Mouse (Mus musculus) thymus, adult 2 months (tissue): ENCODE results near the gene Acbd4. TPM values are rescaled to one million over a fixed set of nuclear protein-coding genes. Genes with fewer than 3 reads are reported as not detected.

Experiments
- DNase-seq: peaks from one replicate; pipeline ENCODE4 v3.0.0; 2021
- H3K27ac ChIP-seq: fragments of 200-500 bp; 2 replicates; pipeline ENCODE4 v1.5.1; 2012; ENCODE audit warnings: low read length, control low read depth; ENCODE audit not compliant: control insufficient read depth, insufficient read depth
- H3K27me3 ChIP-seq: fragments of 200-500 bp; 2 replicates; pipeline ENCODE4 v1.6.1; 2012; ENCODE audit warnings: mild to moderate bottlenecking, low read length, moderate library complexity, mixed read lengths; ENCODE audit not compliant: control insufficient read depth, insufficient read depth
- H3K36me3 ChIP-seq: fragments of 200-500 bp; 2 replicates; pipeline ENCODE4 v1.6.1; 2012; ENCODE audit warnings: mild to moderate bottlenecking, low read length, moderate library complexity; ENCODE audit not compliant: control insufficient read depth, insufficient read depth
- H3K4me1 ChIP-seq: fragments of 200-500 bp; replicated peaks from 2 replicates; pipeline ENCODE4 v1.6.1; 2012; ENCODE audit warnings: low read length; ENCODE audit not compliant: control insufficient read depth, insufficient read depth
- H3K4me3 ChIP-seq: fragments of 200-500 bp; 2 replicates; pipeline ENCODE4 v1.5.1; 2012; ENCODE audit warnings: mild to moderate bottlenecking, low read length, control low read depth, moderate library complexity; ENCODE audit not compliant: control insufficient read depth, insufficient read depth
- CTCF ChIP-seq: fragments of 200-500 bp; IDR thresholded peaks from 2 replicates; pipeline ENCODE4 v1.5.1; 2012; ENCODE audit warnings: mild to moderate bottlenecking, control low read depth, low read length, moderate library complexity, borderline replicate concordance; ENCODE audit not compliant: control insufficient read depth, poor library complexity, insufficient read depth; ENCODE audit errors: extremely low read depth
- POLR2A ChIP-seq: fragments of 200-500 bp; IDR thresholded peaks from 2 replicates; pipeline ENCODE4 v1.6.1; 2012; ENCODE audit warnings: mild to moderate bottlenecking, low read length, control low read depth, moderate library complexity; ENCODE audit not compliant: control insufficient read depth, poor library complexity, insufficient read depth; ENCODE audit errors: extremely low read depth
- WGBS: fragments of 180-500 bp; shearing (Covaris S2); methylation state at CpG from one replicate; pipeline ENCODE4 v1.1.7; 2018; 5-methylcytosine and 5-hydroxymethylcytosine counted together
- polyA plus RNA-seq: library from polyadenylated mRNA; depleted of rRNA; stranded (reverse); fragments of >200 nt; gene quantifications from 2 replicates; pipeline ENCODE4 v1.2.3, GENCODE M21; 2012

The Acbd4 gene
- polyA plus RNA-seq, 1 experiment: 29.5 TPM

DNA sequence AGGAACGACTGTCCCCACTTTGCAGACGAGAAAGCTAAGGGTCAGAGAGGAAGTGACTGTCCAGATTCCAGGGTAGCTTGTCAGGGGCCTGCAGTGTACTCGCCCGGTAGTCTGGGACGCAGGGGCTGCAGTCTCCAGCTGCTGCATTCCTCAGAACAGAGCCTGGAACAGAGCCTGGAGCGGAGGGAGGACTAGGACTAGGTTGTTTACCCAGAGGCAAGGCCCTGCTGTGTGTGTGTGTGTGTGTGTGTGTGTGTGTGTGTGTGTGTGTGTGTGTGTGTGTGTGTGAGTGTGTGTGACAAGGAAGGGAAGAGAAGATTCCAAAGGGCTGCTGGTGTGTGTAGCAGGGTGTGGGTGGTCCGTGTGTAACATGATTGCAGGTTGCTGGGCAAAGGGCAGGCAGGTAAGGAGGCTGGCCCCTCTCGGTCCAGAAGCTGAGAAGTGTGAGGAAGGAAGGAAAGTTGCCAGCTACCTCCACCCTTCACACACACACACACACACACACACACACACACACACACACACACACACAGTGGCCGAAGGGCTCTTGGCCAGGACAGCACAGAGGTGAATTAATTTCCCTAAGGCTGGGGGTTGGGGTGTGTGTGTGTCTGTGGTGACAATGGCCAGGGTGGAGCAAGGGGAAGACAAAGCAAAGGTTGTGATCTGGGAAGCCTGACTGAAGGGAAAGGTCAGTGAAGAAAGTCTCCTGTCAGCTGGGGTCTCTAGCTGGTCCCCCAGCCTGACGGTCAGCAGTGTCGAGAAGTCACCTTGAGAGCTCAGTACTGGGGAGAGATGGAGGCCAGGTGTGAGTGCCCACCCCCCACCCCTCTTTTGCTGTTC lies 39.8 kb downstream of the Acbd4 start:
- TF ChIP-seq POLR2A (no peak), CTCF (no peak)
- H3K4me1 ChIP-seq: peaks cover 24% of the 10 kb centered on the region
- peak overlapping the region; percentile 38; the same call in 1 of the 2 replicates for H3K4me3 ChIP-seq
- H3K36me3 ChIP-seq: no peaks in the 10 kb centered on the region
- H3K27me3 ChIP-seq: no peaks in the 10 kb centered on the region
- WGBS: 78% methylated on average over 11 of the region's 11 CpGs
- peak overlapping the region; percentile 84 for H3K27ac ChIP-seq
- DNase-seq: no peak

DNA sequence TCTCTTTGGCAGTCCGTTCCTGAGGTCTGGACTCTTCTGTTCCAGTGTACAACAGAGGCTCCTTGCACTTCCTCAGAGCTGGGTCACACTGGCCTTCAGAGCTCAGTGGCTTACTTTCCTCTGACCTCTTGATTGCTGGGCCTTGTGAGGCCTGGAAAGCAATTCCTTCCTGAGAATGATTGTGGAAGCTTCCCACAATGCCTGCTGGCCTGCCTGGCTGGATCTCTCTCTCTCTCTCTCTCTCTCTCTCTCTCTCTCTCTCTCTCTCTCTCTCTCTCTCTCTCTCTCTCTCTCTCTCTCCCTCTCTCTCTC lies 40.4 kb downstream of the Acbd4 start:
- WGBS: 29% methylated on average over 1 of the region's 1 CpGs
- Histone ChIP-seq H3K4me3 (peak overlapping the region; percentile 38; the same call in 1 of the 2 replicates), H3K27me3 (no peaks in the 10 kb centered on the region), H3K4me1 (peaks cover 24% of the 10 kb centered on the region), H3K36me3 (no peaks in the 10 kb centered on the region), H3K27ac (peak overlapping the region; percentile 84)
- TF ChIP-seq POLR2A (no peak), CTCF (no peak)
- DNase-seq: no peak

GRCm38 (mm10) chr11:103142441-103143182 lies 41.1 kb downstream of the Acbd4 start:
- no peak for TF ChIP-seq CTCF
- 0 out of 2 replicates have a peak, but pooled peaks have one; percentile 28 for TF ChIP-seq POLR2A
- Histone ChIP-seq H3K27me3 (no peaks in the 10 kb centered on the region), H3K4me1 (peaks cover 24% of the 10 kb centered on the region), H3K27ac (peak overlapping the region; percentile 84), H3K4me3 (peak overlapping the region; percentile 38), H3K36me3 (no peaks in the 10 kb centered on the region)
- peak; percentile 83 for DNase-seq
- WGBS: 20% methylated on average over 8 of the region's 8 CpGs

GRCm38 (mm10) chr11:103144309-103145285 lies 43.1 kb downstream of the Acbd4 start:
- no peak for TF ChIP-seq POLR2A
- no peak for TF ChIP-seq CTCF
- H3K4me3 ChIP-seq: no peak overlapping the region
- H3K27me3 ChIP-seq: no peaks in the 10 kb centered on the region
- no peak for DNase-seq
- 90% methylated on average over 12 of the region's 12 CpGs for WGBS
- H3K4me1 ChIP-seq: peaks cover 24% of the 10 kb centered on the region
- no peaks in the 10 kb centered on the region for H3K36me3 ChIP-seq
- H3K27ac ChIP-seq: no peak overlapping the region

- H3K27ac ChIP-seq: no peak overlapping the region
- H3K4me1 ChIP-seq: peaks cover 16% of the 10 kb centered on the region
- no peaks in the 10 kb centered on the region for H3K36me3 ChIP-seq
- no peak for TF ChIP-seq CTCF
- TF ChIP-seq POLR2A: no peak
- no peak overlapping the region for H3K4me3 ChIP-seq
- DNase-seq: no peak
- 85% methylated on average over 4 of the region's 4 CpGs for WGBS
- no peaks in the 10 kb centered on the region for H3K27me3 ChIP-seq
These were observed 44.9 kb downstream of the Acbd4 start for GRCm38 (mm10) chr11:103146386-103146785.

DNA sequence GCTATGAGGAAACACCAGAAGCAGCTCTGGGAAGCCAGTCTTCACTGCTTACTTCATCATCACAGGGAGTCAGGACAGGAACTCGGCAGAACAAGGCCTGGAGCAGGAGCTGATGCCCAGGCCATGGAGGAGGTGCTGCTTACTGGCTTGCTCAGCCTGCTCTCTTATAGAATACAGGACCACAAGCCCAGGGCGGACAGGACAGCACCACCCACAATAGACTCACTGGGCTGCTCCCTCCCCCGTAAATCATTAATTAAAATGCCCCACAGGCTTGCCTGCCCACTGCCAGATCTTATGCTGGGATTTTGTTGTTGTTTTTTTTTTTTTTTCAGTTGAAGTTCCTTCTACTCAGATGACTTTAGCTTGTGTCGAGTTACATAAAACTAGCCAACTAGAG lies 46.3 kb downstream of the Acbd4 start:
- DNase-seq: no peak
- H3K27ac ChIP-seq: no peak overlapping the region
- H3K4me3 ChIP-seq: no peak overlapping the region
- no peak for TF ChIP-seq POLR2A
- TF ChIP-seq CTCF: no peak
- 79% methylated on average over 4 of the region's 4 CpGs for WGBS
- no peaks in the 10 kb centered on the region for H3K27me3 ChIP-seq
- H3K4me1 ChIP-seq: peaks cover 3% of the 10 kb centered on the region
- no peaks in the 10 kb centered on the region for H3K36me3 ChIP-seq
